Mouse (Mus musculus) kidney, adult 8-10 months (tissue): ENCODE results near the gene Urah.

Experiments used
- DNase-seq, 2 experiments: peaks; one replicate each; pipeline ENCODE4 v3.0.0; 2022

Gene Urah

DNA sequence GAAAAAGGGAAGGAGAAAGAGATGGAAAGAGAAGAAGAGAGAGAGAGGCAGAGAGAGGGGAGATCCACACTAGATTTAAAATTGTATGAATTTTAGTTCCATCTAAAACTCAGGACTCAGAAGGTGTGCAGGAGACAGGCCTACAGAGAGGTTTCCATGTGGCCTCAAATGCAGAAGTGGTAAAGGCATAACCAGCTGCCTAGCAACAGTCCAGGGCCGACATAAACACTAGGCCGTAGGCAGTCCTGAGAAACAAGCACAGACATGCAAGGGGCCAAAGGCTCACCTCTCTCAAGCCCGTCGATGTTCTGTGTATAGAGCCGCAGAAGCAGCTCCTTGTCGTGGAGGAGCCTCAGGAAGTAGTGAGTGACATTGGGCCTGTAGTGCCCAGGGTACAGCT lies 42.5 kb downstream of the Urah start:
- no peak for DNase-seq

DNA sequence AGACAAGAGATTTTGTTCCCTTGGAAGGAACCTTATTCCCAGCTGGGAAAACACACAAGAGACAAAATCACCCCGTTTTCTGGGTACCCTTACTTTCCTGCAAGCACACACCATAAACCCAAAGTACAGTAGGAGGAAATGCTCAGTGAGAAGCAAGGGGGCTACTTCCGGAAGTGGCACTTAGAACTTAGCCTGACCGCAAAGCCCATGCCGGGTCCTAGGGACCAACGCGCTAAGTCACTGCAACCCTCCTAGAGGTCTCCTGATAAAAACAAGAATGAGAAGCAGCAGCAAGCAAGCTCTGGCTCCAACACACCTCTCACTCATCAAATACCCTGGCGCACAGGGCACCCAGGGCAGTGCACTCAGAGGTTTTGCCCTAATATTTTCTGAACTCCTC lies 44.5 kb downstream of the Urah start:
- DNase-seq, result no peak

DNA sequence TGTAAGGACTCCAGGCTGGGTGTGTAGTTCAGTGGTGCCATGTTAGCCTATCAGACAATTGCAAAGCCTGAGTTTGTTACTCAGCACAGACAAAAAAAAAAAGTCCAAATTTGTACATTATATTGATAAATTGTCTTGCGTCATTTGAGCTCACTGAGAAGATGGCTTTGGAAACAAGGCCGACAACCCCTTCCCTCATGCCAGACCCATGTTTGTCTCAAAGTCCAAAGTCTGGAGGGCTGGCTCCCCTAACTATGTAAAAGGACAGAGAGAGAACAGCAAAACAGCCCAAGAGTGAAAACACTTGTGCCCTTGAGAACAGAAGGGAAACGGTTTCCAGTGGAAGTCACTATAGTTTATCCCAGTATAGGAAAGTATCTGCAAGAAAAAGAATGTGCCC lies 45.6 kb downstream of the Urah start:
- peak; percentile 65 to 69 for DNase-seq

- DNase-seq, result peak; percentile 37 to 53
These were observed 46.2 kb downstream of the Urah start for GRCm38 (mm10) chr7:140880865-140881515.

DNA sequence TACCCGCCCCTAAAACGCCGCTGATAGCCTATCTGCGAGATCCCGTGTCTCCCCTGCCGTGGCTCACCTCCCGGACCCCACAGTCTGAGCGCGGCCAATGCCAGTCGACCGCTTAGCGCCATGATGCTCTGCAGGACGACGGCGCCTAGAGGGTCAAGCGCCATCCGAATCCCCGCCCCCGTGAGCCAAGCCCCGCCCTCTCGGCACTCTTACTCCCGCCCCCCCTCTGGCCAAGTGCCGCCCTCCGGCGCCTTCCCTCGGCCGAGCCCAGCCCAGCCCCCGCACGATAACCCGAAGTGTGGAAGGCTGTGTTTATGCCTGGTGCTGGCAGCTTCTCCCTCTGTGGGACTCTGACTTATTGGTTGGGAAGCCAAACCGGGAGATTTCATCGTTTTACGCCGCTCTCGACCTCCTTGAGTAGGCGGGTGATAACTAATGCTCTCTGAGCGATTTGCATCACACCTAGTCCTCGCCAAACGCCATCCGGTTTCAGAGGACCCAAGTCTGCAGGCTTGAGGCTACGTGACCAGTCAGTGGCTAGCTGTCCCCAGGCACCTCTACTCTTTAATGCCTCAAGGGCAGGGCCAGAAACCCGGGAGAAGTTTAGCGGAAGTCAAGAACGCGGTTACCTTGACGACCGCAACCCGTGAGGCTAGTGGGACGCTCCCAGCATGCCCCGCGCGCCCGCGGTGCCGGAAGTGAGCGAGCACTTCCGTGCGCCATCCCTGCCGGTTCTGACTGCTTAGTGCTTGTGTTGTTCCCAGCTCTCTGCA lies 47.1 kb downstream of the Urah start, which contains the start of the genes Psmd13 and Sirt3:
Gene Psmd13, plus strand, starts transcription at position 273 of the 773 bp plus-strand sequence.
Gene Sirt3, minus strand, starts transcription at position 614 of the 773 bp plus-strand sequence.
- DNase-seq, result peak; percentile 93 to 94

DNA sequence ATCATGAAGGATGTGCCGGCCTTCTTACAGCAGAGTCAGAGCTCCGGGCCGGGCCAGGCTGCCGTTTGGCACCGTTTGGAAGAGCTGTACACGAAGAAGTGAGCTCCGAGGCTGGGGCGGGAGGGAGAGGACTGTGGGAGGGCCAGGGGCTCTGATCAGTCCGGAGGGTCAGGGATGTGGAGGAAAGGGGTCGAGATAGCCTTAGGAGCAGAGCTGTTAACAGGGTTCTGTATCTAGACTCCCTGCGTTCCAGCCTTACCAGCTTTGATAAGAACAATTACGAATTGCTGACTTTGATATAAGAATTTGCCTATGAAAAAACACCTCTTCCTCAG lies 47.6 kb downstream of the Urah start:
- DNase-seq, result no peak
